In genomic region chr9:59939691-59940090, GRCm38 (mm10) we compare ENCODE assay signal across 35 mouse cellular contexts. TPM values are rescaled to one million over a fixed set of nuclear protein-coding genes. Genes with fewer than 3 reads are reported as not detected.
DNase-seq lines count a peak whose midpoint lies in the region; ATAC-seq lines count a peak whose summit lies in the region.
"Had no signal": no experiment of that assay in that cellular context is flagged by ENCODE, and none has a peak within 500 bp of the region (broad histone marks: within the 10 kb centered on the region; RNA-seq: fewer than 3 reads in every experiment).

No protein-coding gene starts in this region.

- WGBS in lung, embryonic 16.5 days, result 37% methylated on average over 2 of the region's 2 CpGs
- 59% methylated on average over 2 of the region's 2 CpGs for WGBS in intestine, embryonic 15.5 days
- 47% methylated on average over 2 of the region's 2 CpGs for WGBS in limb, embryonic 15.5 days

- H3K27ac ChIP-seq in lung, embryonic 16.5 days (ENCODE audit: low read length), result peak overlapping the region; percentile 51; the same call in 1 of the 2 replicates
- H3K27ac ChIP-seq in intestine, embryonic 15.5 days, result no peak overlapping the region
- 0 out of 2 replicates have a peak overlapping the region, but pooled peaks have one; percentile 22 for H3K27ac ChIP-seq in limb, embryonic 15.5 days
- H3K27ac ChIP-seq: forebrain, embryonic 13.5 days; heart, adult 2 months; hindbrain, embryonic 10.5 days; hindbrain, embryonic 15.5 days; liver, embryonic 15.5 days; midbrain, embryonic 10.5 days; neural tube, embryonic 12.5 days had no signal

- H3K9me3 ChIP-seq in lung, embryonic 16.5 days (ENCODE audit: control insufficient read depth, low read length), result no peaks in the 10 kb centered on the region
- H3K9me3 ChIP-seq in intestine, embryonic 15.5 days, result no peaks in the 10 kb centered on the region
- no peaks in the 10 kb centered on the region for H3K9me3 ChIP-seq in limb, embryonic 15.5 days
- H3K9me3 ChIP-seq: forebrain, embryonic 13.5 days; heart, embryonic 12.5 days; hindbrain, embryonic 10.5 days; hindbrain, embryonic 15.5 days; liver, embryonic 15.5 days; midbrain, embryonic 10.5 days; neural tube, embryonic 12.5 days had no signal

- no peaks in the 10 kb centered on the region for H3K27me3 ChIP-seq in lung, embryonic 16.5 days (ENCODE audit: control insufficient read depth, insufficient read depth, low read depth, low read length)
- H3K27me3 ChIP-seq in intestine, embryonic 15.5 days (replicated peaks), result no peaks in the 10 kb centered on the region
- H3K27me3 ChIP-seq in limb, embryonic 15.5 days, result no peaks in the 10 kb centered on the region
- H3K27me3 ChIP-seq: forebrain, embryonic 13.5 days; heart, embryonic 12.5 days; hindbrain, embryonic 15.5 days; neural tube, embryonic 12.5 days had no signal

- H3K4me2 ChIP-seq in lung, embryonic 16.5 days (ENCODE audit: low read depth, low read length), result no peak overlapping the region; the same call in 1 of the 2 replicates
- H3K4me2 ChIP-seq in intestine, embryonic 15.5 days (replicated peaks), result peak overlapping the region; percentile 26
- H3K4me2 ChIP-seq in limb, embryonic 15.5 days, result no peak overlapping the region
- H3K4me2 ChIP-seq: forebrain, embryonic 13.5 days; heart, embryonic 12.5 days; hindbrain, embryonic 15.5 days; liver, embryonic 15.5 days; neural tube, embryonic 12.5 days had no signal

- peaks cover 15% of the 10 kb centered on the region; the same call in 1 of the 2 replicates for H3K4me1 ChIP-seq in lung, embryonic 16.5 days (replicated peaks; ENCODE audit: control insufficient read depth, insufficient read depth, low read length)
- peaks cover 10% of the 10 kb centered on the region; the same call in 1 of the 2 replicates for H3K4me1 ChIP-seq in intestine, embryonic 15.5 days (replicated peaks)
- H3K4me1 ChIP-seq in limb, embryonic 15.5 days, result peaks cover 16% of the 10 kb centered on the region
- H3K4me1 ChIP-seq: forebrain, embryonic 13.5 days; hindbrain, embryonic 15.5 days; liver, embryonic 15.5 days; neural tube, embryonic 12.5 days had no signal

- H3K36me3 ChIP-seq in lung, embryonic 16.5 days (ENCODE audit: control insufficient read depth, insufficient read depth, low read length), result no peaks in the 10 kb centered on the region
- no peaks in the 10 kb centered on the region for H3K36me3 ChIP-seq in intestine, embryonic 15.5 days
- no peaks in the 10 kb centered on the region for H3K36me3 ChIP-seq in limb, embryonic 15.5 days
- H3K36me3 ChIP-seq: heart, embryonic 12.5 days; hindbrain, embryonic 10.5 days; hindbrain, embryonic 15.5 days; liver, embryonic 15.5 days; midbrain, embryonic 10.5 days; neural tube, embryonic 12.5 days had no signal

- ATAC-seq in CD4-positive, CD25-positive, alpha-beta regulatory T cell, adult 4 months, result no peak
- ATAC-seq in lung, embryonic 16.5 days (ENCODE audit: low read depth), result no peak
- ATAC-seq in intestine, embryonic 15.5 days, result no peak
- ATAC-seq in limb, embryonic 15.5 days (ENCODE audit: insufficient number of reproducible peaks, low FRiP score, low TSS enrichment, low read depth), result no peak
- ATAC-seq: forebrain, embryonic 13.5 days had no signal

- no peak overlapping the region for H3K4me3 ChIP-seq in lung, embryonic 16.5 days (ENCODE audit: low read length)
- H3K4me3 ChIP-seq in intestine, embryonic 15.5 days (replicated peaks), result 0 out of 2 replicates have a peak overlapping the region, but pooled peaks have one; percentile 2
- no peak overlapping the region for H3K4me3 ChIP-seq in limb, embryonic 15.5 days
- H3K4me3 ChIP-seq: forebrain, embryonic 13.5 days; heart, adult 2 months; heart, embryonic 12.5 days; hindbrain, embryonic 10.5 days; hindbrain, embryonic 15.5 days; liver, embryonic 15.5 days; midbrain, embryonic 10.5 days; myocyte; neural tube, embryonic 12.5 days had no signal

- peak; percentile 27 for DNase-seq in CD4-positive, CD25-positive, alpha-beta regulatory T cell, adult 2 months (ENCODE audit: low read depth, low spot score)
- DNase-seq in lung, adult 18-20 months, result no peak
- no peak for DNase-seq in gastrocnemius, postnatal 10 days
- no peak for DNase-seq in thymus, postnatal 10 days (ENCODE audit: low spot score in 2 of 2)
- DNase-seq: adrenal gland, postnatal 14 days; cerebellum, adult 11 months; cerebellum, adult 9-10 months; cerebellum, postnatal 36 days; gastrocnemius, postnatal 36 days; heart, adult 2 months; kidney, adult 9 months; kidney, postnatal 10 days; layer of hippocampus, adult 9-11 months; left cerebral cortex, postnatal 4 days; right cerebral cortex, postnatal 4 days; thymus, adult 18-20 months; thymus, postnatal 36 days had no signal

- no peak overlapping the region for H3K9ac ChIP-seq in lung, embryonic 16.5 days (ENCODE audit: low read length)
- H3K9ac ChIP-seq in intestine, embryonic 15.5 days, result no peak overlapping the region
- no peak overlapping the region for H3K9ac ChIP-seq in limb, embryonic 15.5 days
- H3K9ac ChIP-seq: forebrain, embryonic 13.5 days; heart, embryonic 12.5 days; hindbrain, embryonic 15.5 days; liver, embryonic 15.5 days; neural tube, embryonic 12.5 days had no signal

RNA-seq across cellular contexts. Expression of gene Nr2e3, which starts 20.8 kb away (rescaled TPM):
- polyA plus RNA-seq in CD4-positive, CD25-positive, alpha-beta regulatory T cell, adult 4 months (2017; shearing (Covaris generic)), result not detected
- 0.24 TPM in 1 of 2 replicates, not detected in the other for polyA plus RNA-seq in lung, embryonic 16.5 days (2015; fragmentation: Nextera tagmentation; extraction: Ambion mirVana)
- 8.0 and 9.0 TPM in 2 replicates for polyA plus RNA-seq in intestine, embryonic 15.5 days (2015; fragmentation: Nextera tagmentation; extraction: Ambion mirVana)
- polyA plus RNA-seq in limb, embryonic 15.5 days (2015; fragmentation: Nextera tagmentation; extraction: Ambion mirVana), result 2.6 and 3.0 TPM in 2 replicates
- not detected for total RNA-seq in gastrocnemius, postnatal 10 days (2021)
- total RNA-seq: adrenal gland, postnatal 14 days; gastrocnemius, postnatal 36 days; heart, adult 2 months; left cerebral cortex, adult 18-20 months; left cerebral cortex, postnatal 4 days; liver, adult 2 months; megakaryocyte progenitor cell, adult 5-6 weeks; midbrain, postnatal 0 days had no signal
- polyA plus RNA-seq: C2C12; forebrain, embryonic 13.5 days; heart, adult 2 months; heart, postnatal 0 days; hindbrain, embryonic 10.5 days; hindbrain, embryonic 15.5 days; liver, adult 2 months; liver, embryonic 15.5 days; midbrain, embryonic 10.5 days; midbrain, postnatal 0 days; myocyte had no signal
